Mouse (Mus musculus) CD4-positive, CD25-positive, alpha-beta regulatory T cell, adult 4 months (primary cell): ENCODE results near the gene Abcc10. TPM values are rescaled to one million over a fixed set of nuclear protein-coding genes. Genes with fewer than 3 reads are reported as not detected.

ENCODE experiments used
- ATAC-seq: one replicate; pipeline ENCODE4 v1.8.0; 2017
- polyA plus RNA-seq, 2 experiments: library from polyadenylated mRNA; unstranded; fragments of 100-300 nt; shearing (Covaris generic); gene quantifications; one replicate each; pipeline ENCODE4 v1.2.1; 2017

Abcc10 gene
- polyA plus RNA-seq, 2 experiments from 2014 or later: 3.0 to 4.3 TPM

DNA sequence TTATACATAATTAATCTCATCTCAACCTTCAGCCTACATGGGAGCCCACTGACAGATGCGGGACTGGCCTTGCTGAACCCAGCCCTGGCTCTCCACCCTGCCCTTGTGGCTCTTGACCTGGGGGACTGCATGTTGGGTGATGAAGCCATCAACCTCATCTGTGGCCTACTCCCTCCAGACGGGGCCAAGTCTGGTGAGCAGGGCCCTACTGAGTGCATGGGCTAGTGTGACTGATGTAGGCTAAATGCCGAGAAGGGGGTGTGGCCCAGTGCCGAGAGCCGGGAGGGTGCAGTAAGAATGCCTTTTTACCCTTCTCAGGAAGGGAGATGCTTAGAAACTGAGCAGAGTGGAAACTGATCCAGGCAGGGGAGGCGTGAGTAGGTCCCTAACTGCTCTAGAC, 73.0 kb downstream of the Abcc10 start:
- no peak for ATAC-seq

DNA sequence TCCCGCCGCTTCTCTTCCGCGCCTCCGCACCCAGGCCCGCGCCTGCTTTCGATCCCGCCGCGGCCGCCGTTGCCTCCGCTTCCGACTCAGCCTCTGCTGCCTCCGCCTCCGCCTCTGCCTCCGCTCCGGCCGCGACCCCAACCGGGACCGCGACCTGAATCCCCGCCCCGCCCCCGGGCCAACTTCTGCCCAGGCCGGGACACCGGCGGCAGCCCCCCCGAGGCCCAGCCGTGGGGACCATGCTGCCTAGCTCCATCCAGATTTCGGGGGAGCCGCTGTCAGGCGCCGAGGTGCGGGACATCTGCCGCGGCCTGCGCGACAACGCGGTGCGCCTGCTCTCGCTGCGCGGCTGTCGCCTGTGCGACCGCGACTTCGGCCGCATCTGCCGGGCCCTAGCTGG, 74.0 kb downstream of the Abcc10 start:
- no peak for ATAC-seq

DNA sequence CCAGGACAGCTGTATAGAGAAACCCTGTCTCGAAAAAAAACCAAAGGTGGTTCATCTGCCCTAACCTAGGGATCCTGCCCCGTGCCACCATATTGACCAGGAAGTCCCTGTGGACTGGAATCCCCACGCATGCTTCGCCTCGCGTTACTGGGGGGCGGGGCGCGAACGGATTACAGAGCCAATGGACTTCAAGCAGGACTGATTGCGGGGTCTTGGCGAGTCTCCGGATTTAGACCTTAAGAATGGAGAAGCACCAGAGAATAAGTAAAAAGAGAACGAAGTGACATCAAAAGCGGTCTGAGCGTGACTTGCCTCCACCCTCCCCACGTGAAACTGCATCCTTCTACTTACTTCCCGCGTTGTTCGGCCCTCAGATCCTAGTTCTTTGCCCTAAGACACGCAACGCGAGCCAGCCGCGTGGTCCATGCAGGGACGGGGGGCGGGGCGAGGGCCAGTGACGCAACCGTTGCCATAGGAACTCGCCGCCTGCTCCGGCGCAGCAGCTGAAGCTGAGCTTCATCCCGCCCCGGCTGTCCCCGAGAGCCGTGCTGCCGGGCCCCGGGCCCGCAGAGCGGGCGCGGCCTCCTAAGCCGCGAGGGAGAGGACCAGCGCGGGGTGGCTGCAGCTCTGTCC, 74.6 kb downstream of the Abcc10 start, which contains the start of gene Lrrc73:
Lrrc73 (plus strand) TSS at position 80 of the 633 bp plus-strand sequence.
- ATAC-seq: peak; percentile 89

Other genes starting within 250 kb of the Abcc10 start
- 100 to 1,000 TPM; 112 to 139 TPM for gene Mrps18a, start 217.4 kb downstream of the Abcc10 start, polyA plus RNA-seq
- gene Rsph9, start 184.1 kb downstream of the Abcc10 start, polyA plus RNA-seq: 1 to 10 TPM; 2.1 to 2.7 TPM
- gene Mad2l1bp, start 174.8 kb downstream of the Abcc10 start, polyA plus RNA-seq: 10 to 100 TPM; 58.5 to 68.1 TPM
- 10 to 100 TPM; 56.9 to 90.1 TPM for gene Gtpbp2, start 167.3 kb downstream of the Abcc10 start, polyA plus RNA-seq
- gene Polh, start 125.7 kb downstream of the Abcc10 start, polyA plus RNA-seq: 1 to 10 TPM; 7.1 to 8.2 TPM
- gene Xpo5, start 125.6 kb downstream of the Abcc10 start, polyA plus RNA-seq: 10 to 100 TPM; 27.5 to 37.7 TPM
- 100 to 1,000 TPM; 110 to 117 TPM for gene Polr1c, start 80.3 kb downstream of the Abcc10 start, polyA plus RNA-seq
- gene Yipf3, start 80.3 kb downstream of the Abcc10 start, polyA plus RNA-seq: 10 to 100 TPM; 43.4 to 51.9 TPM
- under 1 TPM in 1 of 2 experiments, not detected in 1; 0.30 TPM for gene Lrrc73, start 74.8 kb downstream of the Abcc10 start, polyA plus RNA-seq
- gene Tjap1, start 45.3 kb downstream of the Abcc10 start, polyA plus RNA-seq: 10 to 100 TPM; 15.0 to 18.5 TPM
- not detected for gene Dlk2, start 30.9 kb downstream of the Abcc10 start, polyA plus RNA-seq
- gene Zfp318, start 55.4 kb upstream of the Abcc10 start, polyA plus RNA-seq: 1 to 10 TPM; 5.0 to 6.7 TPM
- not detected for gene Crip3, start 100.6 kb upstream of the Abcc10 start, polyA plus RNA-seq
- not detected for gene Slc22a7, start 110.1 kb upstream of the Abcc10 start, polyA plus RNA-seq
- gene Ttbk1, start 159.3 kb upstream of the Abcc10 start, polyA plus RNA-seq: under 1 TPM; 0.24 to 0.55 TPM
- gene Dnph1, start 168.4 kb upstream of the Abcc10 start, polyA plus RNA-seq: 1 to 10 TPM; 6.4 to 6.9 TPM
- 1 to 10 TPM; 4.2 to 5.6 TPM for gene Cul9, start 218.0 kb upstream of the Abcc10 start, polyA plus RNA-seq
- 1 to 10 TPM; 7.3 to 8.2 TPM for gene Srf, start 227.8 kb upstream of the Abcc10 start, polyA plus RNA-seq